Mouse (Mus musculus): Measurements from ENCODE around the gene Slc9a3r1. TPM values are rescaled to one million over a fixed set of nuclear protein-coding genes. Genes with fewer than 3 reads are reported as not detected.

Gene Slc9a3r1
- polyA plus RNA-seq, 1 experiment from 2014 or later = 76.4 TPM

- Histone ChIP-seq H3K4me1 (replicated peaks) (peaks cover 32% of the 10 kb centered on the region), H3K9ac (no peak overlapping the region), H3K4me3 (replicated peaks) (no peak overlapping the region), H3K27ac (replicated peaks) (no peak overlapping the region), H3K4me2 (no peak overlapping the region), H3K36me3 (replicated peaks) (no peaks in the 10 kb centered on the region), H3K9me3 (replicated peaks) (no peaks in the 10 kb centered on the region), H3K27me3 (no peaks in the 10 kb centered on the region)
- no peak for ATAC-seq (ENCODE audit: insufficient read depth)
- WGBS (ENCODE audit: insufficient replicate concordance) = 63% methylated on average over 12 of the region's 12 CpGs
Observed at GRCm38 (mm10) chr11:115227640-115228039, 64.5 kb downstream of the Slc9a3r1 start.

GRCm38 (mm10) chr11:115228430-115228829, 65.3 kb downstream of the Slc9a3r1 start:
- ATAC-seq (ENCODE audit: insufficient read depth) = no peak
- Histone ChIP-seq H3K4me1 (replicated peaks) (peaks cover 24% of the 10 kb centered on the region), H3K27me3 (no peaks in the 10 kb centered on the region), H3K4me3 (replicated peaks) (no peak overlapping the region), H3K27ac (replicated peaks) (no peak overlapping the region), H3K9me3 (replicated peaks) (no peaks in the 10 kb centered on the region), H3K4me2 (no peak overlapping the region), H3K36me3 (replicated peaks) (no peaks in the 10 kb centered on the region), H3K9ac (no peak overlapping the region)
- 50% methylated on average over 7 of the region's 7 CpGs for WGBS (ENCODE audit: insufficient replicate concordance)

DNA sequence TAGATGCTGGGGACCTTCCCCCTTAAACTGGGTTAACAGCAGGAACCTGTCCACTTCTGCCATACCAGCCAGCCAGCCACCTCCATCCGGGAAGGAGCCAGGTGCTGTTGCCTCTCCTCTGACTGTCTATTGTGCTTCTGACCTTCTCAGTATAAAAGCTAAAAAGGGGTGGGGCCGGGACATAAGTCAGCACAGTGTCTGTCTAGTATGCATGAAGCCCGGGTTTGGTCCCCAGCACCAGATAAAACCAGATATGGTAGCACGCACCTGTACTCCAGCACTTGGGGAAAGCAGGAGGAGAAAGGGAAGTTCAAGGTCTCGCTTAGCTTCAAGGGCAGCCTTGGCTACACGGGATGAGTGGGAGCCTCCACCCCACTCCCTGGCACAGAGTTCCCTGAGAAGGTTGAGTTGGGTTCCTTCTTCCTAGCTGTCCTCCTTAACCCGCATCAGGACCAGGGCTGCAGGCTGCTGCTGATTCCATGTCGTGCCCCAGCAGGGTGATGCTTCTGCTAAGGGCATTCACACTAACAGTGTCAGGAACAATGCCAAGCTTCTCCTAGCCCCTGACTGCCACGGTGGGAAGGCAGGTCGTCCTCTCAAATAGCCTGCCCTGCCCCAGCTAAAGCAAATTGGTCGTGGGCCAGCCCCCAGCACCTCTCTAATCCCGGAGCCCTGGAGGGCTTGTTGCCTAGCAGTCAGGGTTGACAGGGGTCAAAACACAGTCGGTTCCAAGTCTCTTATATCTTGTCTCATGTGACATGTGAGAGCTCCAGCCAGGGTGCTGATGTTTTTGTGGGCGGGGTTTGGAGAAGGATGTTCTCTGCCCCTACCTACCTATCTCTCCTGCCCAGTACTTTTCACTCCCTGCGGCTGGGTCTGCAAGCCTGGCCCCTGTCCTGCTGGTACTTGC, 66.1 kb downstream of the Slc9a3r1 start:
- H3K9me3 ChIP-seq (replicated peaks) = no peaks in the 10 kb centered on the region
- no peak overlapping the region for H3K4me2 ChIP-seq
- H3K36me3 ChIP-seq (replicated peaks) = no peaks in the 10 kb centered on the region
- no peaks in the 10 kb centered on the region for H3K27me3 ChIP-seq
- no peak overlapping the region for H3K4me3 ChIP-seq (replicated peaks)
- peaks cover 22% of the 10 kb centered on the region for H3K4me1 ChIP-seq (replicated peaks)
- H3K9ac ChIP-seq = no peak overlapping the region
- no peak overlapping the region for H3K27ac ChIP-seq (replicated peaks)
- 50% methylated on average over 15 of the region's 15 CpGs for WGBS (ENCODE audit: insufficient replicate concordance)
- ATAC-seq (ENCODE audit: insufficient read depth) = no peak

Other genes with a start within 250 kb of the Slc9a3r1 start
- 1.3 and 1.5 TPM in 2 replicates for gene Cd300lb, start 229.0 kb upstream of the Slc9a3r1 start, polyA plus RNA-seq (2015; fragmentation: Nextera tagmentation; extraction: Ambion mirVana)
- not detected in 2 replicates for gene Cd300c, start 194.2 kb upstream of the Slc9a3r1 start, polyA plus RNA-seq (2015; fragmentation: Nextera tagmentation; extraction: Ambion mirVana)
- 1.2 and 1.3 TPM in 2 replicates for gene Cd300ld, start 173.4 kb upstream of the Slc9a3r1 start, polyA plus RNA-seq (2015; fragmentation: Nextera tagmentation; extraction: Ambion mirVana)
- gene Cd300c2, start 161.5 kb upstream of the Slc9a3r1 start, polyA plus RNA-seq (2015; fragmentation: Nextera tagmentation; extraction: Ambion mirVana) = 8.7 and 9.5 TPM in 2 replicates
- gene Cd300ld2, start 147.1 kb upstream of the Slc9a3r1 start, polyA plus RNA-seq (2015; fragmentation: Nextera tagmentation; extraction: Ambion mirVana) = not detected in 2 replicates
- not detected in 2 replicates for gene Cd300ld4, start 136.3 kb upstream of the Slc9a3r1 start, polyA plus RNA-seq (2015; fragmentation: Nextera tagmentation; extraction: Ambion mirVana)
- not detected in 2 replicates for gene Cd300ld5, start 125.6 kb upstream of the Slc9a3r1 start, polyA plus RNA-seq (2015; fragmentation: Nextera tagmentation; extraction: Ambion mirVana)
- gene Cd300ld3, start 114.9 kb upstream of the Slc9a3r1 start, polyA plus RNA-seq (2015; fragmentation: Nextera tagmentation; extraction: Ambion mirVana) = not detected in 2 replicates
- 0.67 and 0.89 TPM in 2 replicates for gene Cd300e, start 101.2 kb upstream of the Slc9a3r1 start, polyA plus RNA-seq (2015; fragmentation: Nextera tagmentation; extraction: Ambion mirVana)
- gene Rab37, start 71.9 kb upstream of the Slc9a3r1 start, polyA plus RNA-seq (2015; fragmentation: Nextera tagmentation; extraction: Ambion mirVana) = 2.2 and 2.3 TPM in 2 replicates
- 4.5 and 4.8 TPM in 2 replicates for gene Cd300lf, start 29.3 kb upstream of the Slc9a3r1 start, polyA plus RNA-seq (2015; fragmentation: Nextera tagmentation; extraction: Ambion mirVana)
- 5.1 and 6.0 TPM in 2 replicates for gene Tmem104, start 24.1 kb downstream of the Slc9a3r1 start, polyA plus RNA-seq (2015; fragmentation: Nextera tagmentation; extraction: Ambion mirVana)
- 9.9 and 11.6 TPM in 2 replicates for gene Nat9, start 24.5 kb downstream of the Slc9a3r1 start, polyA plus RNA-seq (2015; fragmentation: Nextera tagmentation; extraction: Ambion mirVana)
- 0.05 TPM in 2 replicates for gene Grin2c, start 103.9 kb downstream of the Slc9a3r1 start, polyA plus RNA-seq (2015; fragmentation: Nextera tagmentation; extraction: Ambion mirVana)
- 19.5 and 21.1 TPM in 2 replicates for gene Fdxr, start 113.7 kb downstream of the Slc9a3r1 start, polyA plus RNA-seq (2015; fragmentation: Nextera tagmentation; extraction: Ambion mirVana)
- gene Fads6, start 134.3 kb downstream of the Slc9a3r1 start, polyA plus RNA-seq (2015; fragmentation: Nextera tagmentation; extraction: Ambion mirVana) = 3.4 and 4.1 TPM in 2 replicates
- gene Otop2, start 143.8 kb downstream of the Slc9a3r1 start, polyA plus RNA-seq (2015; fragmentation: Nextera tagmentation; extraction: Ambion mirVana) = not detected in 2 replicates
- gene Ush1g, start 158.7 kb downstream of the Slc9a3r1 start, polyA plus RNA-seq (2015; fragmentation: Nextera tagmentation; extraction: Ambion mirVana) = 0.20 and 0.22 TPM in 2 replicates
- not detected in 2 replicates for gene Otop3, start 171.4 kb downstream of the Slc9a3r1 start, polyA plus RNA-seq (2015; fragmentation: Nextera tagmentation; extraction: Ambion mirVana)
- 1.1 and 1.5 TPM in 2 replicates for gene Hid1, start 204.4 kb downstream of the Slc9a3r1 start, polyA plus RNA-seq (2015; fragmentation: Nextera tagmentation; extraction: Ambion mirVana)
- gene Cdr2l, start 218.6 kb downstream of the Slc9a3r1 start, polyA plus RNA-seq (2015; fragmentation: Nextera tagmentation; extraction: Ambion mirVana) = 1.2 and 1.3 TPM in 2 replicates
- 78.1 and 78.7 TPM in 2 replicates for gene Mrpl58, start 240.4 kb downstream of the Slc9a3r1 start, polyA plus RNA-seq (2015; fragmentation: Nextera tagmentation; extraction: Ambion mirVana)

All from liver, embryonic 15.5 days (tissue).